Mouse (Mus musculus): ENCODE measurements around the gene Cox5a.
A peak's percentile ranks its signal among the peaks of the same experiment; 100 is the strongest.

The Cox5a gene

GRCm38 (mm10) chr9:57524439-57524838, 3.4 kb downstream of the Cox5a start:
- DNase-seq (ENCODE audit: inconsistent age in 2 of 2, low spot score in 1 of 2) = no peak

- peak in 1 of 2 experiments; percentile 50 for DNase-seq (ENCODE audit: inconsistent age in 2 of 2, low spot score in 1 of 2)
Measured at GRCm38 (mm10) chr9:57525516-57525915, 4.4 kb downstream of the Cox5a start.

GRCm38 (mm10) chr9:57526435-57526834, 5.4 kb downstream of the Cox5a start:
- DNase-seq (ENCODE audit: inconsistent age in 2 of 2, low spot score in 1 of 2) = no peak

GRCm38 (mm10) chr9:57531946-57532345, 10.9 kb downstream of the Cox5a start:
- peak in 1 of 2 experiments; percentile 33 for DNase-seq (ENCODE audit: inconsistent age in 2 of 2, low spot score in 1 of 2)

- DNase-seq (ENCODE audit: inconsistent age in 2 of 2, low spot score in 1 of 2) = no peak
Measured at GRCm38 (mm10) chr9:57536362-57536761, 15.3 kb downstream of the Cox5a start.

- peak; percentile 93 to 97 for DNase-seq (ENCODE audit: inconsistent age in 2 of 2, low spot score in 1 of 2)
Measured at GRCm38 (mm10) chr9:57537044-57537727, 16.1 kb downstream of the Cox5a start, which contains the start of gene Fam219b. Gene Fam219b, plus strand, starts transcription at chr9:57537528.

GRCm38 (mm10) chr9:57537728-57538181, 16.7 kb downstream of the Cox5a start:
- DNase-seq (ENCODE audit: inconsistent age in 2 of 2, low spot score in 1 of 2) = no peak

GRCm38 (mm10) chr9:57539550-57539949, 18.5 kb downstream of the Cox5a start:
- no peak for DNase-seq (ENCODE audit: inconsistent age in 2 of 2, low spot score in 1 of 2)

- DNase-seq (ENCODE audit: inconsistent age in 2 of 2, low spot score in 1 of 2) = peak; percentile 36 to 85
Measured at GRCm38 (mm10) chr9:57541312-57541711, 20.2 kb downstream of the Cox5a start.

- no peak for DNase-seq (ENCODE audit: inconsistent age in 2 of 2, low spot score in 1 of 2)
Measured at GRCm38 (mm10) chr9:57543951-57544350, 22.9 kb downstream of the Cox5a start.

GRCm38 (mm10) chr9:57547287-57547686, 26.2 kb downstream of the Cox5a start:
- DNase-seq (ENCODE audit: inconsistent age in 2 of 2, low spot score in 1 of 2) = peak; percentile 46 to 57

- no peak for DNase-seq (ENCODE audit: inconsistent age in 2 of 2, low spot score in 1 of 2)
Measured at GRCm38 (mm10) chr9:57547869-57548268, 26.8 kb downstream of the Cox5a start.

GRCm38 (mm10) chr9:57549186-57549585, 28.1 kb downstream of the Cox5a start:
- DNase-seq (ENCODE audit: inconsistent age in 2 of 2, low spot score in 1 of 2) = no peak

GRCm38 (mm10) chr9:57550126-57550862, 29.2 kb downstream of the Cox5a start:
- DNase-seq (ENCODE audit: inconsistent age in 2 of 2, low spot score in 1 of 2) = peak; percentile 62 to 81

GRCm38 (mm10) chr9:57552139-57552887, 31.2 kb downstream of the Cox5a start, which contains the start of gene Mpi:
Gene Mpi, minus strand, starts transcription at chr9:57552763.
- DNase-seq (ENCODE audit: inconsistent age in 2 of 2, low spot score in 1 of 2) = peak; percentile 72 to 89

GRCm38 (mm10) chr9:57553119-57553518, 32.0 kb downstream of the Cox5a start:
- no peak for DNase-seq (ENCODE audit: inconsistent age in 2 of 2, low spot score in 1 of 2)

- DNase-seq (ENCODE audit: inconsistent age in 2 of 2, low spot score in 1 of 2) = no peak
Measured at GRCm38 (mm10) chr9:57554753-57555152, 33.7 kb downstream of the Cox5a start.

- DNase-seq (ENCODE audit: inconsistent age in 2 of 2, low spot score in 1 of 2) = no peak
Measured at GRCm38 (mm10) chr9:57557215-57557614, 36.1 kb downstream of the Cox5a start.

GRCm38 (mm10) chr9:57558625-57559024, 37.6 kb downstream of the Cox5a start:
- no peak for DNase-seq (ENCODE audit: inconsistent age in 2 of 2, low spot score in 1 of 2)

- no peak for DNase-seq (ENCODE audit: inconsistent age in 2 of 2, low spot score in 1 of 2)
Measured at GRCm38 (mm10) chr9:57559568-57559967, 38.5 kb downstream of the Cox5a start.

GRCm38 (mm10) chr9:57560263-57560662, 39.2 kb downstream of the Cox5a start:
- DNase-seq (ENCODE audit: inconsistent age in 2 of 2, low spot score in 1 of 2) = peak in 1 of 2 experiments; percentile 18
